Mouse (Mus musculus): ENCODE data around the gene Wdcp. TPM values are rescaled to one million over a fixed set of nuclear protein-coding genes. Genes with fewer than 3 reads are reported as not detected.
A peak's percentile ranks its signal among the peaks of the same experiment; 100 is the strongest.

Wdcp gene
- polyA plus RNA-seq, 1 experiment, result 3.8 TPM

DNA sequence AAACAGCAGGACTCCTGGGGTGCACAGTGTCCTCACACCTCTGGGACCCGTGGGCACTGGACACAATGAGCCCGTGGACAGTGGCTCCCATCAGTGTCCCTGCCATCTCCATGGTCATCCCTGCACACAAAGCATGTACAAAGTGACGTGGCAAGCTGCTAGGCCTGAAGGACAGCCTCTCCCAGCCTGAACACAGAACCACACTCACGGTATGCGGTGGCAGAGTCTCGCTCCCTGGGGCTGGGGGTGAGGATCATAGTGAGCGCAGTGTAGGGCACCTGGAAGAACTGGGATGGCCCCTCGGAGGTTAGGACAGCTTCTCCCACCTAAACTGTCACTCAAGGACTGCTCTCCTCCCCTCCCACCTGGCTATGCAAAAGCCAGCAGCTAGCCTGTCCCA, 25.8 kb downstream of the Wdcp start:
- no peak for TF ChIP-seq CTCF (IDR thresholded peaks at IDR 0.05; ENCODE audit: control insufficient read depth, insufficient read depth, insufficient replicate concordance, low read depth, low read length)
- Histone ChIP-seq H3K4me1 (ENCODE audit: control insufficient read depth, insufficient read depth, low read length) (peaks cover 5% of the 10 kb centered on the region), H3K27me3 (ENCODE audit: control insufficient read depth, insufficient read depth, low read length) (no peaks in the 10 kb centered on the region), H3K36me3 (ENCODE audit: control insufficient read depth, insufficient read depth, low read length) (no peaks in the 10 kb centered on the region), H3K27ac (ENCODE audit: control insufficient read depth, insufficient read depth, low read depth, low read length) (no peak overlapping the region), H3K4me3 (ENCODE audit: control insufficient read depth, low read depth, low read length) (no peak overlapping the region)

DNA sequence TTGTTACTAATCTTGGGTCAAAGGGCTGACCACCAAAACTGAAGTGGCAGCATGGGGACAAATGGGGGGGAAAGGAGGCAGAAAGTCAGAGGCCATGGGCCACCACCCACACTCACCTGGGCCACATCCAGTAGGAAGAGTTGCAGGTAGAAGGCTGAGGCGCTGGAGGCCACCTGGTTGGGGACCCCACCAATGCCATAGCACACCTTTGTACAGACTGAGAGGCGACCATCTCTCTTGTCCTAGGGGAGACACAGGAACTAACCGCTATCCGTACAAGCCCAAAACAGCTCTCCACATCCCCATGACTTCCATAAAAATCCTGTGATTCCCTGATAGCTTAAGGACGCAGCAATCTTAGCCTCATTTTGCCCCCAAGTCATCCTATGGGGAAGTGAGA, 28.2 kb downstream of the Wdcp start:
- Histone ChIP-seq H3K4me1 (ENCODE audit: control insufficient read depth, insufficient read depth, low read length) (peaks cover 9% of the 10 kb centered on the region), H3K4me3 (ENCODE audit: control insufficient read depth, low read depth, low read length) (no peak overlapping the region), H3K27me3 (ENCODE audit: control insufficient read depth, insufficient read depth, low read length) (no peaks in the 10 kb centered on the region), H3K36me3 (ENCODE audit: control insufficient read depth, insufficient read depth, low read length) (no peaks in the 10 kb centered on the region), H3K27ac (ENCODE audit: control insufficient read depth, insufficient read depth, low read depth, low read length) (no peak overlapping the region)
- TF ChIP-seq POLR2A (IDR thresholded peaks at IDR 0.05; ENCODE audit: control insufficient read depth, low read depth, low read length), result no peak
- no peak for TF ChIP-seq CTCF (IDR thresholded peaks at IDR 0.05; ENCODE audit: control insufficient read depth, insufficient read depth, insufficient replicate concordance, low read depth, low read length)

DNA sequence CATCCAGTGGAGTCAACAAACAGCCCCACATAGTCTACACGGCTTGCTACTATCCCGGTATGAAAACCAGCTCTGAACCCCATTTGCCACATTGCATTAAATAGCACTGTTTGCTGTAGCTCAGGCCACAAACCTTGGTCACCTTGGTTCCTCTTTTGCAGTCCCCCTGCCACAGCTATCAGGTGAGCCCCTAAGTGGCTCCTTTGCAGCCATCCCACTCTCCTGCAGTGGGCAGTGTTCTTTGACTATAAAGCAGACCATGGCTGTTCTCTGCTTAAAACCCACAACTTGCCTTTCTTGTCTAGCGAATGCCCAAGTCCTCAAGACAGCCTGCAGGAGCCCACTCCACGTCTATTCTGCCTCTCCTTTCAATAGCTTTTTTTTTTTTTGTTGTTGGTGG, 29.2 kb downstream of the Wdcp start:
- H3K36me3 ChIP-seq (ENCODE audit: control insufficient read depth, insufficient read depth, low read length), result no peaks in the 10 kb centered on the region
- no peak overlapping the region for H3K4me3 ChIP-seq (ENCODE audit: control insufficient read depth, low read depth, low read length)
- H3K4me1 ChIP-seq (ENCODE audit: control insufficient read depth, insufficient read depth, low read length), result peaks cover 9% of the 10 kb centered on the region
- no peak overlapping the region for H3K27ac ChIP-seq (ENCODE audit: control insufficient read depth, insufficient read depth, low read depth, low read length)
- no peaks in the 10 kb centered on the region for H3K27me3 ChIP-seq (ENCODE audit: control insufficient read depth, insufficient read depth, low read length)
- TF ChIP-seq POLR2A (IDR thresholded peaks at IDR 0.05; ENCODE audit: control insufficient read depth, low read depth, low read length) (no peak), CTCF (IDR thresholded peaks at IDR 0.05; ENCODE audit: control insufficient read depth, insufficient read depth, insufficient replicate concordance, low read depth, low read length) (no peak)

DNA sequence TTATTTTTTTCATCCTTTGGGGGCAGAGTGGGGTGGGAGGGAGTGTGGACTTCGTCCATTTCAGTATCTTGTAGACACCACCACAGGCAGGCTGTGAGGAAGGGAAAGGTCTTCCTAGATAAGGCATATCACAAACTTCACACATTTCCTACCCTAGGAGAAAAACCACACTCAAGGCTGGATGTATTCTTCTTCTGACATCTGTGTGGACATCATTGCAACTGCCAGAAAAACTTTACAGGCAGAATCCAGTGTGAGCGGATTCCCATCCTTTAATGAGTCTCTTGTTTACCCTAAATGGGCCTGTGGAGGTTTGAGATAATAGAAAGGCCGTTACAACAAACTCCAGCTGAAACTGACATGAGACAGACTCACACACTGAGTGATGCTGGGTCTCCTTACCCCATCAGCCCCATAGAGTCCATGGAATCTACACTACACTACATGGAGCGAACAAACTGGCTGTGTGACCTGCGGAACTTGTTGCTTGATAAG, 29.9 kb downstream of the Wdcp start:
- no peak overlapping the region for H3K27ac ChIP-seq (ENCODE audit: control insufficient read depth, insufficient read depth, low read depth, low read length)
- no peaks in the 10 kb centered on the region for H3K27me3 ChIP-seq (ENCODE audit: control insufficient read depth, insufficient read depth, low read length)
- H3K36me3 ChIP-seq (ENCODE audit: control insufficient read depth, insufficient read depth, low read length), result no peaks in the 10 kb centered on the region
- H3K4me3 ChIP-seq (ENCODE audit: control insufficient read depth, low read depth, low read length), result no peak overlapping the region
- peaks cover 9% of the 10 kb centered on the region for H3K4me1 ChIP-seq (ENCODE audit: control insufficient read depth, insufficient read depth, low read length)
- TF ChIP-seq POLR2A (IDR thresholded peaks at IDR 0.05; ENCODE audit: control insufficient read depth, low read depth, low read length) (no peak), CTCF (IDR thresholded peaks at IDR 0.05; ENCODE audit: control insufficient read depth, insufficient read depth, insufficient replicate concordance, low read depth, low read length) (no peak)

DNA sequence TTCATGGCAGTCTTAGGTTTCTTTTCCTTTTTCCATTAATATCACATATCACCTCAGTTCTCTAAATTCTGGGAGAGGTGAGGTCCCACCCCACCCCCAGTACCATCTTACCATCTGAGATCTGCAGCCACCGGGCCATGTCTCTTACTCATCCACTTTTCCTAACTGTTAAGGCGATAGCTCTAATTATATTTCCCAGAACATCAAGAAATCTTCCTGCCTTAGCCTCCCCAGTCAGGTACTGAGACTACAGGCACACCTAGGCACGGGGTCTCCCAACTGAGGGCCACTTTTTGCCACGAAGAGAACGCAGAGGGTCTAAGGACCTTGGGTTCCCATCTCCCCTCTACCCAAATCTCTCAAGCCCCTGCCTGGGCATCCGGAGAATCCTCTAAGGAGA, 30.4 kb downstream of the Wdcp start:
- no peak for TF ChIP-seq CTCF (IDR thresholded peaks at IDR 0.05; ENCODE audit: control insufficient read depth, insufficient read depth, insufficient replicate concordance, low read depth, low read length)
- TF ChIP-seq POLR2A (IDR thresholded peaks at IDR 0.05; ENCODE audit: control insufficient read depth, low read depth, low read length), result no peak
- H3K36me3 ChIP-seq (ENCODE audit: control insufficient read depth, insufficient read depth, low read length), result no peaks in the 10 kb centered on the region
- H3K27me3 ChIP-seq (ENCODE audit: control insufficient read depth, insufficient read depth, low read length), result no peaks in the 10 kb centered on the region
- H3K4me1 ChIP-seq (ENCODE audit: control insufficient read depth, insufficient read depth, low read length), result peaks cover 9% of the 10 kb centered on the region
- H3K27ac ChIP-seq (ENCODE audit: control insufficient read depth, insufficient read depth, low read depth, low read length), result no peak overlapping the region
- H3K4me3 ChIP-seq (ENCODE audit: control insufficient read depth, low read depth, low read length), result peak overlapping the region; percentile 65

DNA sequence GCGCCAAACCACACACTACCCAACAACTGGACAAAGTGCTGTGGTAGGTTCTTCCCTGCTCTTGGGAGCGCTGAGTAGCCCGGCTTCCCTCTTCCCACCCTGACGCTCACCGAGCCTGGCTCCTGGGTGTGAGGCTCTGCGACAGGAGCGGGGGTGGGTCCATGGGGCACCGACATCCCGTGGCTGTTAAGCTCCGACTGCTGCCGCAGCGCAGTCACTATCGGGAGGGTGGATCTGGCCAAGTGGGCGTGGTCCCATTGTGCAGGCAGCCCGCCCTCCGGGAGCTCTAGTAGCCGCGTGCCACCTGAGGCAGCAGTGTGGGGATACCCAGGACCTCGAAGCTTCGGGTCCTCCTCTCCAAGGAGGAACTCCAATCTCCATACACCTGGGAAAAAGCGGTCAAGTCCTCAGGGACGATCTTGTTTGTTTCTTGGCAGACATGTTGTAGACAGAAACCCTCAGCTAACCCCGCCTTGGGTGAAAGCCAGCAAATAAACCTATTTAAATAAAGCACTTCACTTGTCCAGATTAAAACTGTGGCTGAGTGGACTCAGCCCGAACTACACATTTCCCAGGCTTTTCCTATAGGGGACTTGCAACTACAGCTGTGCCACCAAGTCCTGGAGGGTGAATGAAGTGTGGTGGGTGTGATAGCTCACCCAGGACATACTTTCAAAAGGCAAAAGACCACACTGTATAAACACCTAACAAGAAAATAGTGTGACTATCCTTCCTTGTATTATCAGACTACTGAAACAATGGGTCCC, 31.2 kb downstream of the Wdcp start, which contains the start of gene Mfsd2b:
Gene Mfsd2b (minus strand): TSS at position 199 of the 767 bp plus-strand sequence.
- no peaks in the 10 kb centered on the region for H3K27me3 ChIP-seq (ENCODE audit: control insufficient read depth, insufficient read depth, low read length)
- TF ChIP-seq POLR2A (IDR thresholded peaks at IDR 0.05; ENCODE audit: control insufficient read depth, low read depth, low read length), result peak; percentile 12; the same call in 1 of the 2 replicates
- no peak for TF ChIP-seq CTCF (IDR thresholded peaks at IDR 0.05; ENCODE audit: control insufficient read depth, insufficient read depth, insufficient replicate concordance, low read depth, low read length)
- H3K36me3 ChIP-seq (ENCODE audit: control insufficient read depth, insufficient read depth, low read length), result no peaks in the 10 kb centered on the region
- H3K4me1 ChIP-seq (ENCODE audit: control insufficient read depth, insufficient read depth, low read length), result peaks cover 9% of the 10 kb centered on the region
- no peak within 1 kb of the TSS for H3K27ac ChIP-seq (ENCODE audit: control insufficient read depth, insufficient read depth, low read depth, low read length)
- H3K4me3 ChIP-seq (ENCODE audit: control insufficient read depth, low read depth, low read length), result peak within 1 kb of the TSS; percentile 65

DNA sequence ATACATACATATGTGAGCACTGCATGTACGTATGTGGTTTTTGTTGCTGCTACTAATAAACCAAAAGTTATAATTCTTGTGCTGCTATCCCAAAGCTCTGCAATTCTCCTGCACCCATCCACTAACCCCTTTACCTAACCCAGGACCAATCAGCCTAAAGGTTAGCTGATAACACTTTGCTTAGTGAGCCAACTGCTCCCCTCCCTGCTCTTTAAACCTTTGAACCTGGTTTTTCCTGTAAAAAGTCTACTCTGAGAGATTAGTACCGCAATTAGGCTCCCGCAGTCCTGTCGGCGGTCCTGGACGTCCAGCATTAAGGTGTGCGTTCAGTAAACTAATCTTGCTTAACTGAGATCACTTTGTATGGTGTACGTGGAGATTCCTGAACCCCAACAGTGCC, 32.5 kb downstream of the Wdcp start:
- H3K27ac ChIP-seq (ENCODE audit: control insufficient read depth, insufficient read depth, low read depth, low read length), result no peak overlapping the region
- no peaks in the 10 kb centered on the region for H3K36me3 ChIP-seq (ENCODE audit: control insufficient read depth, insufficient read depth, low read length)
- TF ChIP-seq CTCF (IDR thresholded peaks at IDR 0.05; ENCODE audit: control insufficient read depth, insufficient read depth, insufficient replicate concordance, low read depth, low read length) (no peak), POLR2A (IDR thresholded peaks at IDR 0.05; ENCODE audit: control insufficient read depth, low read depth, low read length) (no peak)

More for the DNA sequence above, 32.5 kb downstream of the Wdcp start:
- no peak overlapping the region for H3K4me3 ChIP-seq (ENCODE audit: control insufficient read depth, low read depth, low read length)
- peaks cover 9% of the 10 kb centered on the region for H3K4me1 ChIP-seq (ENCODE audit: control insufficient read depth, insufficient read depth, low read length)
- H3K27me3 ChIP-seq (ENCODE audit: control insufficient read depth, insufficient read depth, low read length), result no peaks in the 10 kb centered on the region
